Mouse (Mus musculus): ENCODE measurements around the gene AC140267.1. TPM values are rescaled to one million over a fixed set of nuclear protein-coding genes. Genes with fewer than 3 reads are reported as not detected.
A peak's percentile ranks its signal among the peaks of the same experiment; 100 is the strongest.

Gene AC140267.1
- not detected in 2 replicates for polyA plus RNA-seq (2016; fragmentation: Nextera tagmentation; extraction: Ambion mirVana)

GRCm38 (mm10) chr15:80235535-80235934, at the start of gene AC140267.1:
Gene AC140267.1, plus strand, starts transcription at chr15:80235835.
- Histone ChIP-seq H3K9ac (peak within 1 kb of the TSS; percentile 82), H3K4me3 (replicated peaks) (peak within 1 kb of the TSS; percentile 90), H3K4me1 (peaks cover 20% of the 10 kb centered on the region), H3K27ac (peak within 1 kb of the TSS; percentile 72; the same call in 1 of the 2 replicates), H3K36me3 (replicated peaks) (peaks cover 41% of the 10 kb centered on the region), H3K4me2 (peak within 1 kb of the TSS; percentile 96), H3K27me3 (no peaks in the 10 kb centered on the region), H3K9me3 (no peaks in the 10 kb centered on the region)
- ATAC-seq (ENCODE audit: low FRiP score) = no peak
- 93% methylated on average over 9 of the region's 9 CpGs for WGBS

GRCm38 (mm10) chr15:80188927-80189326, 46.7 kb upstream of the AC140267.1 start:
- peaks cover 12% of the 10 kb centered on the region for H3K4me1 ChIP-seq
- no peak overlapping the region for H3K4me2 ChIP-seq
- no peak overlapping the region for H3K27ac ChIP-seq
- no peak for ATAC-seq (ENCODE audit: low FRiP score)
- no peaks in the 10 kb centered on the region for H3K9me3 ChIP-seq
- no peak overlapping the region for H3K9ac ChIP-seq
- no peaks in the 10 kb centered on the region for H3K27me3 ChIP-seq
- H3K36me3 ChIP-seq (replicated peaks) = no peaks in the 10 kb centered on the region
- H3K4me3 ChIP-seq (replicated peaks) = no peak overlapping the region
- WGBS = 85% methylated on average over 5 of the region's 5 CpGs

DNA sequence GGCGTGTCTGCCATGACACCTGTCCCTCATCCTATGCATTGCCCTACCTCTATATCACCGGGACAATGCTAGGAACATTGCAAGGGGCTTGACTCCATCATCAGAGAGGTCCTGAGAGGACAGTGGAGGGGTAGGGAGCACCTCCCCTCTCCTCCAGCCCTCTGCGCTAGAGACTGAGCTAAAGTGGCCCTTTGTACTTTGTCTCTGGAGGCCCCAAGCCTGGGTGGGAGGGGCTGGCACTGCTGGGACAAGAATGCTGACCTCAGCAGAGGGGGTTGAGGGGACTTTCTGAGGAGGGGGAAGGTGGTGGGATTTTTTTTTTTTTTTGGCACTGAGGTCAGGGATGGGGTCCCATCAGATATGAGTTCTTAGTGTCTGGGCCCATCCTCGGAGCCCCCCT, 45.6 kb upstream of the AC140267.1 start:
- no peak overlapping the region for H3K4me3 ChIP-seq (replicated peaks)
- no peak overlapping the region for H3K27ac ChIP-seq
- no peaks in the 10 kb centered on the region for H3K36me3 ChIP-seq (replicated peaks)
- no peak overlapping the region for H3K9ac ChIP-seq
- H3K4me2 ChIP-seq = no peak overlapping the region
- H3K27me3 ChIP-seq = no peaks in the 10 kb centered on the region
- H3K9me3 ChIP-seq = no peaks in the 10 kb centered on the region
- peaks cover 14% of the 10 kb centered on the region for H3K4me1 ChIP-seq
- no peak for ATAC-seq (ENCODE audit: low FRiP score)
- WGBS = 65% methylated on average over 4 of the region's 4 CpGs

- Histone ChIP-seq H3K9me3 (no peaks in the 10 kb centered on the region), H3K9ac (no peak overlapping the region), H3K4me1 (peaks cover 14% of the 10 kb centered on the region), H3K27me3 (no peaks in the 10 kb centered on the region), H3K27ac (no peak overlapping the region), H3K36me3 (replicated peaks) (no peaks in the 10 kb centered on the region), H3K4me3 (replicated peaks) (no peak overlapping the region), H3K4me2 (no peak overlapping the region)
- 82% methylated on average over 8 of the region's 8 CpGs for WGBS
- no peak for ATAC-seq (ENCODE audit: low FRiP score)
Observed at GRCm38 (mm10) chr15:80191585-80192245, 43.9 kb upstream of the AC140267.1 start.

DNA sequence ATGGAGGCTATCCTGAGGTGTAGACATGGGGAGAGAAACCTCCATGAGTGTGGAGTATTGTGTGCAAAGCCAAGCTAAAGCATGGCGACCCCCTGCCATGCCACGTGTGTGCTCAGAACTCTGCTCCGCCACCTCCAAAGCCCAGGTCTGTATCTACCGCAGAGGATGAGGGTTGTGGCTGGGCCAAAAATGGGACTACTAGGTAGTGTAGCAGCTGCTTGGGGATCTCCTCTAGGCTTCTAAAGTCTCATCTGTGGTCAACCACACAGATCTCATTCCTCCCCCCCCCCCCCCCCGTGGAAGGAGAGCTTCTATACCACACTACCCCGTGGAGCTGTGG, 43.4 kb upstream of the AC140267.1 start:
- no peak for ATAC-seq (ENCODE audit: low FRiP score)
- Histone ChIP-seq H3K36me3 (replicated peaks) (no peaks in the 10 kb centered on the region; the same call in 1 of the 2 replicates), H3K9me3 (no peaks in the 10 kb centered on the region), H3K9ac (no peak overlapping the region), H3K4me3 (replicated peaks) (no peak overlapping the region), H3K27me3 (no peaks in the 10 kb centered on the region), H3K4me1 (peaks cover 14% of the 10 kb centered on the region), H3K4me2 (no peak overlapping the region), H3K27ac (no peak overlapping the region)
- 89% methylated on average over 6 of the region's 6 CpGs for WGBS

GRCm38 (mm10) chr15:80192847-80193246, 42.8 kb upstream of the AC140267.1 start:
- peaks cover 14% of the 10 kb centered on the region for H3K4me1 ChIP-seq
- H3K36me3 ChIP-seq (replicated peaks) = peaks cover 1% of the 10 kb centered on the region; the same call in 1 of the 2 replicates
- no peaks in the 10 kb centered on the region for H3K9me3 ChIP-seq
- ATAC-seq (ENCODE audit: low FRiP score) = no peak
- H3K4me3 ChIP-seq (replicated peaks) = no peak overlapping the region
- H3K27ac ChIP-seq = no peak overlapping the region
- no peaks in the 10 kb centered on the region for H3K27me3 ChIP-seq
- no peak overlapping the region for H3K9ac ChIP-seq
- 92% methylated on average over 7 of the region's 7 CpGs for WGBS
- H3K4me2 ChIP-seq = no peak overlapping the region

DNA sequence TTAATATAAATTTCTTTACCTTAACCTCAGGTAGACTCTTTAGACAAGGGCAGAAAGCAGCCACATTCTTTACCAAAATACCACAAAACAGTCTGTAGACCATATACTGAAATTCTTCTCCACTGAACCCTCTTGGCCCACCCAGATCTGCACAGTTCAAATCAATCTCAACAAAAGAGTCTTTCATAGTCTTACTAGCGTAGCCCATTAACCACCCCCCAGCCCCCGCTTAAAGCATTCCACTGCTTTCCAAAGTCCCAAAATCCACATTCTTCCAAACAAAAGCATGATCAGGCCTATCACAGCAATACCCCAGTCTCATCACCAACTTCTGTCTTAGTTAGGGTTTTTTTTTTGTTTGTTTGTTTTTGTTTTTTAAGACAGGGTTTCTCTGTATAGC, 36.1 kb upstream of the AC140267.1 start:
- Histone ChIP-seq H3K36me3 (replicated peaks) (peaks cover 5% of the 10 kb centered on the region), H3K9ac (no peak overlapping the region), H3K27ac (no peak overlapping the region), H3K9me3 (no peaks in the 10 kb centered on the region), H3K4me1 (no peaks in the 10 kb centered on the region), H3K4me3 (replicated peaks) (no peak overlapping the region), H3K27me3 (no peaks in the 10 kb centered on the region), H3K4me2 (no peak overlapping the region)
- no peak for ATAC-seq (ENCODE audit: low FRiP score)
- WGBS = 37% methylated on average over 2 of the region's 2 CpGs

GRCm38 (mm10) chr15:80202111-80202775, 33.4 kb upstream of the AC140267.1 start:
- peaks cover 5% of the 10 kb centered on the region for H3K36me3 ChIP-seq (replicated peaks)
- 89% methylated on average over 6 of the region's 6 CpGs for WGBS
- no peak overlapping the region for H3K4me3 ChIP-seq (replicated peaks)
- no peak for ATAC-seq (ENCODE audit: low FRiP score)
- H3K4me1 ChIP-seq = no peaks in the 10 kb centered on the region
- H3K27me3 ChIP-seq = no peaks in the 10 kb centered on the region
- no peak overlapping the region for H3K4me2 ChIP-seq
- H3K9me3 ChIP-seq = no peaks in the 10 kb centered on the region
- no peak overlapping the region for H3K9ac ChIP-seq
- H3K27ac ChIP-seq = no peak overlapping the region

DNA sequence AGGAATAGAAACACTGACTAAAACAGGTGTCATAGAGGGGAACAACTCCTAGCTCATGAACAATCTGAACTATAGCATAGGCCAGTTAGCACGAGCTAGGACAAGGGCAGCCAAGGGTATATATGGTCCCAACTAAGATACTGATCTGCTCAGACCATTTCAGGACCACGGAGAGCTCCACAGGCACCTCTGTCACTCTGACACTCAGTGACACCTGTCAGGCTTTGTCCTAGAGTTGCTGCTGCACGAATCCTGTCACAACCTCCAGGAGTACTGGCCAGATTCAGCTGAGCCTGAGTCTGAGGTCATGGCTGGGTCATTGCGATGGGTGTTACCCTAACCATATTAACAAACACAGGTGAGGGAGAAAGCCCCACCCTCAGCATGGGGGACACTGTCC, 32.2 kb upstream of the AC140267.1 start:
- no peak for ATAC-seq (ENCODE audit: low FRiP score)
- Histone ChIP-seq H3K9me3 (no peaks in the 10 kb centered on the region), H3K36me3 (replicated peaks) (no peaks in the 10 kb centered on the region), H3K4me3 (replicated peaks) (no peak overlapping the region), H3K27ac (no peak overlapping the region), H3K4me1 (0 out of 2 replicates have a peak, but pooled peaks cover under 1% of the 10 kb centered on the region), H3K9ac (no peak overlapping the region), H3K4me2 (no peak overlapping the region), H3K27me3 (no peaks in the 10 kb centered on the region)
- WGBS = 34% methylated on average over 4 of the region's 4 CpGs

DNA sequence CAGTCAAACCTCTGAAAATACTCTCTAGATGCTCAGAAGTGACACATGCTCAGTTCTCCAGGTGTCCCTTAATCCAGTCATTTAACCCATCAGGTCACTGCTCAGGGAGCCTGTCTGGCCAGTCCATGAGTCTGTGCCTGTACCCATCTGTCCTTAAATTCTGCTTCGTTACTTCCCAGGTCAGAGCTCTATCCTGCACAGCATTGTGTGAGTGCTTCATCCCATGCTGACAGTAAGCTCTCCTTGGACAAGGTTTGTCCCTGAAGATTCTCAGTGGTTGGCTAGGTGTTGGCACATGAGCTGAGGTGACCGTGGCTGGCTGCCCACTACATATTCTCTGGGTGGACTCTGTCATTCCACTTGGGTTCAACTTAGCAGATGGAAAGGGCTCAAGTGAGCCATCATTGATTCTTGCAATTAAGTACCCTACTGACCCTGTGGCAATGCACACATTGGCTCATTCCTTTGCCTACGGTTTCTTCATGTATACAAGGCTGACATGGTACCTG, 29.5 kb upstream of the AC140267.1 start:
- H3K9ac ChIP-seq = no peak overlapping the region
- H3K27ac ChIP-seq = no peak overlapping the region
- 0 out of 2 replicates have a peak, but pooled peaks cover 4% of the 10 kb centered on the region for H3K4me1 ChIP-seq
- ATAC-seq (ENCODE audit: low FRiP score) = no peak
- H3K27me3 ChIP-seq = no peaks in the 10 kb centered on the region
- no peaks in the 10 kb centered on the region for H3K9me3 ChIP-seq
- peaks cover 5% of the 10 kb centered on the region for H3K36me3 ChIP-seq (replicated peaks)
- 92% methylated on average over 3 of the region's 3 CpGs for WGBS
- no peak overlapping the region for H3K4me3 ChIP-seq (replicated peaks)
- H3K4me2 ChIP-seq = no peak overlapping the region

DNA sequence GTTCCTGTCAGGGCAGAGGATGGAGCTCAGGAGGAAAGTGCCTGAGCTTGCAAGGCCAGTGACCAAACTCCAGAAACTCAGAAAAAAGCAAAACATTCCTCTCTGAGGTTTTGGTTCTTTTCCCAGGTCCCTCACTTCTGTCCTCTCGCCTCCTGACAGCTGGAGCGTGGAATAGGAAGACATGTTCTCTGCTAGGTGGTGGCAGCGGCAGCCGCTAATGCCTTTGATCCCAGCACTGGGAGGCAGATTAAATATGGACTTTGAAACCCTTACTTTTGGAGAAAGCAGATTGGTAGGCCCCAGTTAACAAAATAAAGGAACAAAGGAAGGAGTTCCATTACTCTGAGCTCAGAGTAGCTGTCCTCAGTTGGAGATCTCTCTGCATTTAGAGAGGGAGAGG, 27.2 kb upstream of the AC140267.1 start:
- Histone ChIP-seq H3K9me3 (no peaks in the 10 kb centered on the region), H3K4me3 (replicated peaks) (no peak overlapping the region), H3K36me3 (replicated peaks) (peaks cover 19% of the 10 kb centered on the region), H3K9ac (no peak overlapping the region), H3K27ac (no peak overlapping the region), H3K27me3 (no peaks in the 10 kb centered on the region), H3K4me2 (no peak overlapping the region), H3K4me1 (0 out of 2 replicates have a peak, but pooled peaks cover 4% of the 10 kb centered on the region)
- ATAC-seq (ENCODE audit: low FRiP score) = no peak
- WGBS = 15% methylated on average over 4 of the region's 4 CpGs

DNA sequence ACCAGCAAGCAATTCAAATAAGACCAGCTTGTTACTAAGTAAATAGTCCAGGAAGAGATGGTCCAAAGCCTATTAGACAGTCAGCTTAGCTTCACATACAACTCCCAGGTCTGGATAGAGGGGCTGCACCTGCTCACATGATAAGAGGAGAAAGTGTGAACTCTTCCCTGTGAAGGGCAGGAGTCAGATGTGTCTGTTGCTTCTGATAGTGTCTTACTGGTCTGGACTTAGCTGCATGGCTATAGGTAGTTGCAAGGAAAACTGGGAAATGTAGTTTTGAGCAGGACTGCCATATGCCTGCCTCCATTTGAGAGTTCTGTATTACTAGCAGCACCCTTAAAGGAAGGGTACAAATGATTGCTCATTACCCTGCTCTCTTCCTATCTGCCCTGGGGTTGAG, 21.9 kb upstream of the AC140267.1 start:
- H3K4me1 ChIP-seq = 0 out of 2 replicates have a peak, but pooled peaks cover under 1% of the 10 kb centered on the region
- no peak overlapping the region for H3K4me2 ChIP-seq
- H3K9me3 ChIP-seq = no peaks in the 10 kb centered on the region
- no peak overlapping the region for H3K27ac ChIP-seq
- H3K9ac ChIP-seq = no peak overlapping the region
- peaks cover 32% of the 10 kb centered on the region for H3K36me3 ChIP-seq (replicated peaks)
- ATAC-seq (ENCODE audit: low FRiP score) = no peak
- H3K27me3 ChIP-seq = no peaks in the 10 kb centered on the region
- no peak overlapping the region for H3K4me3 ChIP-seq (replicated peaks)
